Mouse (Mus musculus): ENCODE data around the gene Arhgap44. TPM values are rescaled to one million over a fixed set of nuclear protein-coding genes. Genes with fewer than 3 reads are reported as not detected.
A peak's percentile ranks its signal among the peaks of the same experiment; 100 is the strongest.

The Arhgap44 gene
- total and polyA plus RNA-seq, 2 experiments from 2014 or later: 23.0 to 40.7 TPM

GRCm38 (mm10) chr11:64978720-64979488 is 183.9 kb downstream of the Arhgap44 start, which contains the start of gene Elac2:
Gene Elac2, plus strand, starts transcription at chr11:64979038.
- Histone ChIP-seq H3K4me1 (ENCODE audit: insufficient read depth, low read length) (peaks cover 13% of the 10 kb centered on the region), H3K27me3 (ENCODE audit: insufficient read depth, low read length) (no peaks in the 10 kb centered on the region), H3K9ac (replicated peaks; ENCODE audit: low read length) (peak within 1 kb of the TSS; percentile 75), H3K36me3 (ENCODE audit: insufficient read depth, low read length) (peaks cover 9% of the 10 kb centered on the region; the same call in 1 of the 2 replicates), H3K9me3 (ENCODE audit: low read length) (no peaks in the 10 kb centered on the region), H3K4me3 (ENCODE audit: low read length) (peak within 1 kb of the TSS; percentile 97), H3K27ac (peak within 1 kb of the TSS; percentile 45; the same call in 1 of the 2 replicates), H3K4me2 (ENCODE audit: low read depth, low read length) (peak within 1 kb of the TSS; percentile 94)
- WGBS: 1% methylated on average over 65 of the region's 65 CpGs
- no peak for TF ChIP-seq CTCF (IDR thresholded peaks at IDR 0.05; ENCODE audit: low read depth)
- DNase-seq (ENCODE audit: low spot score): peak; percentile 99
- peak; percentile 100 for ATAC-seq

DNA sequence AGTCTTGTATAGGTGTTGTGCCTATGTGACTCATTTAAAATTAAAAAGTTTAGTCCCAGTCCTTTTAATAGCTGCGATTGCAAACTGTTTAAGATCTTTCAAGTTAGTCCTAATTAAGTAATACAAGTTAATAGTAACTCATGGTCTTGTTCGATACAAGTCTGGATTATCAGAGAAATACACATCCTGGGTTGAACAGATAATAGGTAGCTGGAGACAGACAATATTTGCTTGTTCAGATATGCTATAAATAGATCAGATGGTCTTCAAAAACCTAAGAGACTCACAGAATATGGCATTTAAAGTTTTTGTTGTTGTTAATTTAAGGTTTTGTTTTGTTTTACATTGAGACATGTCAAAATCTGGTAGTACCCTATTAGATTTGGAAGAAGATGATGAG is 190.3 kb downstream of the Arhgap44 start:
- H3K4me1 ChIP-seq (ENCODE audit: insufficient read depth, low read length): no peaks in the 10 kb centered on the region
- H3K9me3 ChIP-seq (ENCODE audit: low read length): no peaks in the 10 kb centered on the region
- 73% methylated on average over 2 of the region's 2 CpGs for whole genome bisulfite sequencing
- no peak overlapping the region for H3K27ac ChIP-seq
- H3K9ac ChIP-seq (replicated peaks; ENCODE audit: low read length): no peak overlapping the region
- ATAC-seq (no peak), DNase-seq (ENCODE audit: low spot score) (no peak)
- H3K36me3 ChIP-seq (ENCODE audit: insufficient read depth, low read length): no peaks in the 10 kb centered on the region
- H3K4me3 ChIP-seq (ENCODE audit: low read length): no peak overlapping the region
- no peak overlapping the region for H3K4me2 ChIP-seq (ENCODE audit: low read depth, low read length)
- no peaks in the 10 kb centered on the region for H3K27me3 ChIP-seq (ENCODE audit: insufficient read depth, low read length)
- TF ChIP-seq CTCF (IDR thresholded peaks at IDR 0.05; ENCODE audit: low read depth): no peak

- Histone ChIP-seq H3K4me1 (ENCODE audit: insufficient read depth, low read length) (no peaks in the 10 kb centered on the region), H3K27me3 (ENCODE audit: insufficient read depth, low read length) (no peaks in the 10 kb centered on the region), H3K36me3 (ENCODE audit: insufficient read depth, low read length) (no peaks in the 10 kb centered on the region), H3K4me2 (ENCODE audit: low read depth, low read length) (no peak overlapping the region), H3K9ac (replicated peaks; ENCODE audit: low read length) (no peak overlapping the region), H3K9me3 (ENCODE audit: low read length) (no peaks in the 10 kb centered on the region), H3K27ac (no peak overlapping the region), H3K4me3 (ENCODE audit: low read length) (no peak overlapping the region)
- WGBS: 85% methylated on average over 3 of the region's 3 CpGs
- no peak for TF ChIP-seq CTCF (IDR thresholded peaks at IDR 0.05; ENCODE audit: low read depth)
- DNase-seq (ENCODE audit: low spot score) (no peak), ATAC-seq (no peak)
Measured at GRCm38 (mm10) chr11:64971471-64971988, 191.2 kb downstream of the Arhgap44 start.

DNA sequence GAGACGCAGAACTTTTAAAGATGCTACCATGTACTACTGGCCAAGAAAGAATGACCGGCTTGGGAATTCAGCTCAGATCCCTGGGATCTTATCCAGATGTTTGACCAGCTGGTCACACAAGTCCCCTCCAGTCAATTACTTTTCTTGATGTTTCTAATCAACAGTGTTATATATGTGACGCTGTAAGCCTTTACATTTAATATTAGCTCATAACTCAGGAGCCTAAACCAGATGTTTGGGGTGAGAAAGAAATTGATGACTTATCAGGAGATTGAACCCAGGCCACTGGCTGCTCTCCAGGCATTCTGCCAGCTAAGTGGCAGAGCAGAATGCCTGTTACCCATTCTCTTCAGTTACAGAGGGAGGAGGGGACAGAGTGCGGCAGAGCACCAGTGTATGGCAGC is 193.8 kb downstream of the Arhgap44 start:
- Histone ChIP-seq H3K4me2 (ENCODE audit: low read depth, low read length) (no peak overlapping the region), H3K4me1 (ENCODE audit: insufficient read depth, low read length) (no peaks in the 10 kb centered on the region), H3K9ac (replicated peaks; ENCODE audit: low read length) (no peak overlapping the region), H3K4me3 (ENCODE audit: low read length) (no peak overlapping the region), H3K36me3 (ENCODE audit: insufficient read depth, low read length) (no peaks in the 10 kb centered on the region), H3K27ac (no peak overlapping the region), H3K9me3 (ENCODE audit: low read length) (no peaks in the 10 kb centered on the region), H3K27me3 (ENCODE audit: insufficient read depth, low read length) (no peaks in the 10 kb centered on the region)
- no peak for DNase-seq (ENCODE audit: low spot score)
- 54% methylated on average over 4 of the region's 4 CpGs for WGBS
- no peak for TF ChIP-seq CTCF (IDR thresholded peaks at IDR 0.05; ENCODE audit: low read depth)
- ATAC-seq: peak; percentile 5; the same call in 1 of the 2 replicates

GRCm38 (mm10) chr11:64968507-64968906 is 194.3 kb downstream of the Arhgap44 start:
- no peak overlapping the region for H3K4me2 ChIP-seq (ENCODE audit: low read depth, low read length)
- no peaks in the 10 kb centered on the region for H3K27me3 ChIP-seq (ENCODE audit: insufficient read depth, low read length)
- peak; percentile 91 for DNase-seq (ENCODE audit: low spot score)
- no peak overlapping the region for H3K9ac ChIP-seq (replicated peaks; ENCODE audit: low read length)
- H3K27ac ChIP-seq: no peak overlapping the region
- H3K36me3 ChIP-seq (ENCODE audit: insufficient read depth, low read length): no peaks in the 10 kb centered on the region
- WGBS: 6% methylated on average over 3 of the region's 3 CpGs
- H3K4me3 ChIP-seq (ENCODE audit: low read length): no peak overlapping the region
- no peaks in the 10 kb centered on the region for H3K9me3 ChIP-seq (ENCODE audit: low read length)
- no peaks in the 10 kb centered on the region for H3K4me1 ChIP-seq (ENCODE audit: insufficient read depth, low read length)
- peak; percentile 97 for TF ChIP-seq CTCF (IDR thresholded peaks at IDR 0.05; ENCODE audit: low read depth)
- ATAC-seq: peak; percentile 92

GRCm38 (mm10) chr11:64962629-64963028 is 200.1 kb downstream of the Arhgap44 start:
- Histone ChIP-seq H3K36me3 (ENCODE audit: insufficient read depth, low read length) (no peaks in the 10 kb centered on the region), H3K4me2 (ENCODE audit: low read depth, low read length) (no peak overlapping the region), H3K9ac (replicated peaks; ENCODE audit: low read length) (no peak overlapping the region), H3K4me3 (ENCODE audit: low read length) (no peak overlapping the region), H3K27me3 (ENCODE audit: insufficient read depth, low read length) (no peaks in the 10 kb centered on the region), H3K27ac (no peak overlapping the region), H3K9me3 (ENCODE audit: low read length) (no peaks in the 10 kb centered on the region), H3K4me1 (ENCODE audit: insufficient read depth, low read length) (no peaks in the 10 kb centered on the region)
- no peak for TF ChIP-seq CTCF (IDR thresholded peaks at IDR 0.05; ENCODE audit: low read depth)
- DNase-seq (ENCODE audit: low spot score) (no peak), ATAC-seq (no peak)
- 91% methylated on average over 2 of the region's 2 CpGs for WGBS

Measured in hindbrain, postnatal 0 days (tissue).